Comparison of ENCODE assay signal across 26 mouse cellular contexts in genomic region chr1:194814187-194814586, GRCm38 (mm10).
DNase-seq lines count a peak whose midpoint lies in the region; ATAC-seq and TF ChIP-seq lines count a peak whose summit lies in the region.
"Had no signal": no experiment of that assay in that cellular context is flagged by ENCODE, and none has a peak within 500 bp of the region (broad histone marks: within the 10 kb centered on the region; RNA-seq: fewer than 3 reads in every experiment).

No protein-coding gene starts in this region.

- no peaks in the 10 kb centered on the region for H3K27me3 ChIP-seq in heart, embryonic 11.5 days (ENCODE audit: control insufficient read depth, insufficient read depth, low read length)
- H3K27me3 ChIP-seq in intestine, embryonic 14.5 days (replicated peaks; ENCODE audit: control insufficient read depth, insufficient read depth, low read length), result no peaks in the 10 kb centered on the region
- no peaks in the 10 kb centered on the region for H3K27me3 ChIP-seq in intestine, postnatal 0 days (replicated peaks; ENCODE audit: control insufficient read depth, insufficient read depth, low read length)
- no peaks in the 10 kb centered on the region for H3K27me3 ChIP-seq in liver, embryonic 13.5 days
- H3K27me3 ChIP-seq in liver, embryonic 11.5 days (replicated peaks; ENCODE audit: control insufficient read depth, insufficient read depth, low read length), result no peaks in the 10 kb centered on the region
- H3K27me3 ChIP-seq: embryonic facial prominence, embryonic 13.5 days; embryonic facial prominence, embryonic 15.5 days; forebrain, embryonic 12.5 days; Patski had no signal

- H3K4me2 ChIP-seq in heart, embryonic 11.5 days, result no peak overlapping the region
- H3K4me2 ChIP-seq in intestine, embryonic 14.5 days (ENCODE audit: low read length), result no peak overlapping the region
- no peak overlapping the region for H3K4me2 ChIP-seq in intestine, postnatal 0 days (replicated peaks; ENCODE audit: low read depth)
- H3K4me2 ChIP-seq in liver, embryonic 13.5 days, result no peak overlapping the region
- no peak overlapping the region for H3K4me2 ChIP-seq in liver, embryonic 11.5 days
- H3K4me2 ChIP-seq: embryonic facial prominence, embryonic 13.5 days; embryonic facial prominence, embryonic 15.5 days; forebrain, embryonic 12.5 days had no signal

- H3K4me3 ChIP-seq in heart, embryonic 11.5 days (ENCODE audit: low read depth, low read length), result no peak overlapping the region
- H3K4me3 ChIP-seq in intestine, embryonic 14.5 days (ENCODE audit: low read depth, low read length), result no peak overlapping the region
- no peak overlapping the region for H3K4me3 ChIP-seq in intestine, postnatal 0 days (ENCODE audit: low read depth, low read length)
- no peak overlapping the region for H3K4me3 ChIP-seq in liver, embryonic 13.5 days (replicated peaks)
- H3K4me3 ChIP-seq in liver, embryonic 11.5 days (ENCODE audit: low read depth, low read length), result no peak overlapping the region
- H3K4me3 ChIP-seq: embryonic facial prominence, embryonic 13.5 days; embryonic facial prominence, embryonic 15.5 days; erythroblast, embryonic 14.5 days; forebrain, embryonic 10.5 days; forebrain, embryonic 12.5 days had no signal

- no peaks in the 10 kb centered on the region for H3K9me3 ChIP-seq in heart, embryonic 11.5 days (replicated peaks; ENCODE audit: control insufficient read depth, low read length)
- H3K9me3 ChIP-seq in intestine, embryonic 14.5 days (ENCODE audit: control insufficient read depth, low read length), result no peaks in the 10 kb centered on the region
- H3K9me3 ChIP-seq in intestine, postnatal 0 days (ENCODE audit: control insufficient read depth), result no peaks in the 10 kb centered on the region
- H3K9me3 ChIP-seq in liver, embryonic 13.5 days (replicated peaks), result no peaks in the 10 kb centered on the region
- no peaks in the 10 kb centered on the region for H3K9me3 ChIP-seq in liver, embryonic 11.5 days (ENCODE audit: control insufficient read depth, low read length)
- H3K9me3 ChIP-seq: embryonic facial prominence, embryonic 13.5 days; embryonic facial prominence, embryonic 15.5 days; forebrain, embryonic 10.5 days; forebrain, embryonic 12.5 days had no signal

- no peak overlapping the region for H3K9ac ChIP-seq in heart, embryonic 11.5 days (ENCODE audit: low read depth, low read length)
- no peak overlapping the region for H3K9ac ChIP-seq in intestine, embryonic 14.5 days (ENCODE audit: low read length)
- H3K9ac ChIP-seq in intestine, postnatal 0 days (ENCODE audit: low read depth, low read length), result no peak overlapping the region
- no peak overlapping the region for H3K9ac ChIP-seq in liver, embryonic 13.5 days
- no peak overlapping the region for H3K9ac ChIP-seq in liver, embryonic 11.5 days (ENCODE audit: low read depth, low read length)
- H3K9ac ChIP-seq: embryonic facial prominence, embryonic 13.5 days; embryonic facial prominence, embryonic 15.5 days; forebrain, embryonic 12.5 days had no signal

- no peak overlapping the region for H3K27ac ChIP-seq in heart, embryonic 11.5 days (ENCODE audit: low read depth, low read length)
- H3K27ac ChIP-seq in intestine, embryonic 14.5 days (ENCODE audit: low read depth), result no peak overlapping the region
- H3K27ac ChIP-seq in intestine, postnatal 0 days (ENCODE audit: low read depth, low read length), result no peak overlapping the region
- 0 out of 2 replicates have a peak overlapping the region, but pooled peaks have one; percentile 83 for H3K27ac ChIP-seq in liver, embryonic 13.5 days
- H3K27ac ChIP-seq in liver, embryonic 11.5 days (ENCODE audit: low read depth, low read length), result no peak overlapping the region
- H3K27ac ChIP-seq: embryonic facial prominence, embryonic 13.5 days; embryonic facial prominence, embryonic 15.5 days; forebrain, embryonic 10.5 days; forebrain, embryonic 12.5 days had no signal

- peaks cover 6% of the 10 kb centered on the region for H3K4me1 ChIP-seq in heart, embryonic 11.5 days (ENCODE audit: control insufficient read depth, insufficient read depth, low read length)
- H3K4me1 ChIP-seq in intestine, embryonic 14.5 days (replicated peaks; ENCODE audit: control insufficient read depth, insufficient read depth, low read length), result no peaks in the 10 kb centered on the region
- no peaks in the 10 kb centered on the region for H3K4me1 ChIP-seq in intestine, postnatal 0 days (replicated peaks; ENCODE audit: control insufficient read depth, insufficient read depth, low read length)
- peaks cover 49% of the 10 kb centered on the region for H3K4me1 ChIP-seq in liver, embryonic 13.5 days (replicated peaks)
- peaks cover 17% of the 10 kb centered on the region for H3K4me1 ChIP-seq in liver, embryonic 11.5 days (replicated peaks; ENCODE audit: control insufficient read depth, insufficient read depth, low read length)
- H3K4me1 ChIP-seq: embryonic facial prominence, embryonic 13.5 days; embryonic facial prominence, embryonic 15.5 days; forebrain, embryonic 10.5 days; forebrain, embryonic 12.5 days had no signal

- peaks cover 7% of the 10 kb centered on the region; the same call in 1 of the 2 replicates for H3K36me3 ChIP-seq in heart, embryonic 11.5 days (ENCODE audit: control insufficient read depth, insufficient read depth, low read length)
- H3K36me3 ChIP-seq in intestine, embryonic 14.5 days (ENCODE audit: control insufficient read depth, insufficient read depth, low read length), result peaks cover 18% of the 10 kb centered on the region; the same call in 1 of the 2 replicates
- peaks cover 20% of the 10 kb centered on the region for H3K36me3 ChIP-seq in intestine, postnatal 0 days (ENCODE audit: control insufficient read depth, insufficient read depth)
- no peaks in the 10 kb centered on the region for H3K36me3 ChIP-seq in liver, embryonic 13.5 days
- H3K36me3 ChIP-seq in liver, embryonic 11.5 days (ENCODE audit: control insufficient read depth, insufficient read depth, low read length), result no peaks in the 10 kb centered on the region

- DNase-seq in heart, adult 11 months, result peak; percentile 64
- peak; percentile 28 for DNase-seq in intestine, embryonic 14.5 days (ENCODE audit: low spot score)
- DNase-seq in liver, embryonic 13.5 days, result no peak
- DNase-seq in liver, embryonic 11.5 days (ENCODE audit: low spot score), result no peak
- DNase-seq in cerebellum, postnatal 36 days, result no peak
- DNase-seq: adrenal gland, adult 8-10 months; adrenal gland, postnatal 14 days; B cell, adult 2 months; cerebellum, adult 11-12 months; cerebellum, adult 2 months; cerebellum, adult 9-10 months; cerebellum, postnatal 10 days; cerebellum, postnatal 25 days; embryo, embryonic 11 days had no signal

- 72% methylated on average over 5 of the region's 5 CpGs for WGBS in heart, embryonic 11.5 days (ENCODE audit: insufficient replicate concordance)
- WGBS in intestine, embryonic 14.5 days, result 81% methylated on average over 5 of the region's 5 CpGs
- WGBS in intestine, postnatal 0 days, result 78% methylated on average over 5 of the region's 5 CpGs
- 70% methylated on average over 5 of the region's 5 CpGs for WGBS in liver, embryonic 13.5 days (ENCODE audit: insufficient replicate concordance)
- 79% methylated on average over 5 of the region's 5 CpGs for WGBS in liver, embryonic 11.5 days

- no peak for ATAC-seq in heart, embryonic 11.5 days (replicated peaks; ENCODE audit: insufficient number of reproducible peaks, low FRiP score, low TSS enrichment)
- ATAC-seq in intestine, embryonic 14.5 days (replicated peaks; ENCODE audit: low FRiP score, low TSS enrichment, low read depth), result no peak
- no peak for ATAC-seq in intestine, postnatal 0 days
- no peak for ATAC-seq in liver, embryonic 13.5 days (ENCODE audit: low read depth)
- no peak for ATAC-seq in liver, embryonic 11.5 days (replicated peaks; ENCODE audit: low FRiP score)
- ATAC-seq: activated CD4-positive, CD25-positive, alpha-beta regulatory T cell, adult 4 months; CD4-positive, CD25-positive, alpha-beta regulatory T cell, adult 4 months; forebrain, embryonic 14.5 days; forebrain, embryonic 16.5 days; Patski had no signal

- no peak for TF ChIP-seq CTCF in intestine, postnatal 0 days (IDR thresholded peaks at IDR 0.05; ENCODE audit: low read depth)

Comparison
In these comparisons a context has a peak if more than half of its experiments do, and no peak if none do; other contexts are left out.
1. DNase-seq: peak in heart, adult 11 months (single experiment) and intestine, embryonic 14.5 days (single experiment); none in liver, embryonic 13.5 days (single experiment), liver, embryonic 11.5 days (single experiment) and cerebellum, postnatal 36 days (0 of 2).